Mouse (Mus musculus) spleen, adult 18-20 months (tissue): ENCODE data around the gene Wdr64.

Experiments
- DNase-seq, 2 experiments: peaks; one replicate each; pipeline ENCODE4 v3.0.0; 2022; ENCODE audit warnings: mixed read lengths in 2 of 2

Wdr64 gene

DNA sequence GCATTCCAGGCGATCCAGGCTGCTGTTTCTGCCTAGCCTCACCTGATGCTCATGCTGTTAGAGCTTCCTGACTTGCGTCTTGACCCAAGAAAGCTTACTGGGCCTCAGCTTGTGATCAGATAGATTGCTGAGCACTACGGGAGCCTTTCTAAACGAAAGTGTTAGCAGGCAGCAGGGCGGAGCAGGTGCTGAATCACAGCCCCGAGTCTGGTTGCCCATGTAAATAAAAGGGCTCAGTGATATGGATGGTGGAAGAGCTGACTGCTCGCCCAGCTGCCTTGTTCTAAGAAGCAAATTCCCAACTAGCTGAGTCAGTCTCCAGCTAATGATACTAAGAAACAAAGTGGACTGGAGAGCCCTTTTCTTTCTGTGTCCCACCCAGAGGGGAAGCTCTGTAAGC lies 27.4 kb downstream of the Wdr64 start:
- no peak for DNase-seq

DNA sequence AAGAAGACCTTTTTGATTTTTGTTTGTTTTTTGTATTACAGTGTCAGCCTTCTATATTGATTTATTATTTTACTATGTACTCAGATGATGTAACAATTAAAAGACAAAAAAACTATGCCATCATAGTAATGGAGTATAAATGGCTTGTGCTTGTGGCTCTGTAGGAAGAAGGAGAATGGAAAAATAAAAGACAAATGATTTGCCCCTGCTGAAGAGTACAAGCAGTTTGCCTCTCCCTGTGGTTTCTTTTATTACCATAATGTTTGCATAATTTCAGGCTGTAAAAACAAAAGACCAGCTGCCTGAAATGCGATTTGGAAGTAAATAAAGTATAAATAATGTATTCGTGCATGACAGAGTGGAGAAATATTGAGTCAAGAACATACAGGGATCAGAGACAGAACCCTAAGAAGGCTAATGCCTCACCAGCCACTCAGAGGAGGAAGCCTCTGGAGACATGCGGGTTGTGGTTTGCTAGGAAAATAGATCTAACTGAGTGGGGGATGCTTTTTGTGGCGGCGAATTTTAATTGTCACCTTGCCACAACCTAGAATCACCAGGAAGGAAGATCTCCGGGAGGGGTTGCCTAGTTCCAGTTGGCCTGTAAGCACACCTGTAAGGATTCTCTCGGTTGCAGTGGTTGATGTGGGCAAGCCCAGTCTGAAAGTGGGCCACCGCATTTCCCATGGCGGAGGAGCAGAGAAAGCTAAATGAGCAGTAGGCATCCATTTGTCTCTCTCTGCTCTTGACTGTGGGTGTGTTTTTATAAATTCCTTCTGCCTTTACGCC lies 56.4 kb downstream of the Wdr64 start:
- DNase-seq: no peak

DNA sequence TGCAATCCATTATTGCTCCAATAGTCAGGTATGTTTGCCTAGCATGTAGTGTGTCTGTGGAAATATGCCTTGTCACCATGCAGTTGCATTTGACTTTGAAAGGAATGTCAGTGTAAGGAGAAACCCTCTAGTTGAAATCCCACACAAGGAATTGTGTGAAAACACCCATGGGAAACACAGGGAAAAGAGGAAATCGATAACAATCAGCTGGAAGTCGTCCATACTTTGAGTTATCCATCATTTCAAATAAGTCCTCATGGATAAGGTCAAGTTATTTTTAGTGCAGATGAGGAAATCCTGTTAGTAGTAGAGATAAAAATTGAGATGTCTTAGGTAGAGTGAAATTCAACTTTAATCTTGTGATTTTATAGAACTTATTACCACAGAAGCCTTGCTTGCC lies 96.3 kb downstream of the Wdr64 start:
- no peak for DNase-seq

DNA sequence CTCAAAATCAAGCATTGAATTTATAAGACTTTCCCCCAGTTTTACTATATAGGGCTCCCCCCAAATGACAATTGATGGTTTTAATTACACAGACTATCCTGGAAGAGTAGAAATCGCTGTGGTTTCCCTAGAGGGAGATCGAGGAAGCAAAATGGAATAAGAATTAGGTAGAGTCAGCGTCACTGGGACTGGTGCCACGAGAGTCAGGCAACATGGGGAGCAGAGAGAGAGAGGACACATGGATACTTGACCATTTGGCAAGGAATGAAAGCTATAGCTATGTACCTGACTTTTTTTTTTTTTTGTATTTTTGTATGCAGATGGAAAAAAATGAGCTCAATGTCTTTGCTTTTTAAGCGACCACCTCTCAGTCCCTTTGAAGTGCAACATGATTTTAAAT lies 110.0 kb downstream of the Wdr64 start:
- DNase-seq: no peak

DNA sequence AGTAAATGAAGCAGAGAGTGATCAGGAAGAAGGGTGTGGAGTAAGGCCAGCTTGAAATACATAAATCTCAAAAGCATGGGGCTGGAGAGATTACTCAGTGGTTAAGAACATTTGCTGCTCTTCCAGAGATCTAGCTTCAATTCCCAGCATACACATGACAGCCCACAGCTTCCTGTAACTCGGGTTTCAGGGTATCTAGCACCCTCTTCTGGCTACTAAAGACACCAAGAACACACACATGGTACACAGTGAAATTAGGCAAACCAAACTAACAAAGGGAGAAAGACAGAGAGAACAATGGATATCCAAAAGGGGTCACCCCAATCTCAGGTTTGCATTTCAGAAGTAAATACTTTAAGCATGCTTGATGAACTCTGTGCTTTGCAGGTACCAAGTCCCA lies 113.2 kb downstream of the Wdr64 start:
- DNase-seq: no peak

DNA sequence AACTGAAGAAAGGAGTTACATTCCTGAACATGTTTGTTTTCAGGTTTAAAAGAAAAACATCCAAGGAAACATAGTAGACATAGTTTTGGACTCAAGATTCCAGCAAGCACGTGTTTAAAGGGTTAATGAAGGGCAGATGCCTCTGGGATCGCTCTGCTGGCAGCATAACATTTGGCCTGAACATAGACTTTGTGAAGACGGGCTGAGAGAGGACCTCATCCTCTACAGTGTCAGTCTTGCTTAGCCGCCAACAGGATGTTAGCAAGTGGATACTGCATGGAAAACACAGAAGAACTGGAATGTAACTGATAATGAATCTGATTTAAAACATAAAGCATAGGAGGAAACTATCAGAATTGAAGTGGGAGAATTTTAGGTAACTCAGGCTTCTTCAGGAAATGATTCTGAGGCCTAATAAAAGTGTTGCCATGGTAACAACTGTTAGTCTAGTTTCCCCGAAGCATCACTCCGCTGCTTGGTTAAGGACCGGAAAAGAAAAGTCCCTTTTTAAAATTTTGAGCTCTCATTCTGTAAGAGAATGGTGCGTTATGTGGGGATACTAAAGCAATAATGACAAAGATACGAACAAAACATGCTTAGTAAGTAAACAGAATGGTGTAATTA lies 125.5 kb downstream of the Wdr64 start:
- DNase-seq: no peak

DNA sequence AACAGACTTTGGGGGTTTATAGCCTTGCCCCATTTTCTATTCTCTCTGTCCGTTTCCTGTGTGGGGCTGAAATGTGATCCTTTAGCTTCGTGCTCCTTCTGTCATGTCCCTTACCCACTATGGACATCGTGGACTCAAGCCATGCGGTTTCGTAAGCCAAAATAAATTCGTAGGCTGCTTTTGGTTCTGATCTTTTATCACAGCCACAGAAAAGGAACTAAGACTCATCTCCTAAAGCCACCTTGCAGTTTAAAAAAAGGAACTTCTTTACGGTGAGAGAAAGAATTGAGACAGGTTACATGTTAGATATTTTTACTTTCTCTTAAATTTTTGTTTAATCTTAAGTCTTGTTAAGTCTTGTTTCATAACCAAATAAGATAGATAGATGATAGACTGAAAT lies 130.1 kb downstream of the Wdr64 start:
- DNase-seq: no peak

DNA sequence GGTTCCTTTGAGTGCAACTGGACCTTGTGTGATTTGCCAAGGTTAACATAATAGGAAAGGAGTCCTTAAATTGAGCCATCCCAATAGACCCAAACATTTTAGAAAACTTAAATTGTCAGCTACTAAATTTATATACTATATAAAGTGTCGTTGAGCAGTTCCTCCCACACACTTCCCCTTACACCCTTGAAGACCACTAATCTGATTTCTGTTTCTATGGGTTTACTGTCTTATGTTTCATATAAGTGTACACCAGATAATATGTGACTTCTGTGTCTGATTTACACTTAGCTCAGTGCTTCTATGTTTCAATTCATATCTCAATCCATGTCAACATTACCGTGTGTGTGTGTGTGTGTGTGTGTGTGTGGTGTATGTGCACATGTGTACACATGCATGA lies 130.8 kb downstream of the Wdr64 start:
- no peak for DNase-seq

DNA sequence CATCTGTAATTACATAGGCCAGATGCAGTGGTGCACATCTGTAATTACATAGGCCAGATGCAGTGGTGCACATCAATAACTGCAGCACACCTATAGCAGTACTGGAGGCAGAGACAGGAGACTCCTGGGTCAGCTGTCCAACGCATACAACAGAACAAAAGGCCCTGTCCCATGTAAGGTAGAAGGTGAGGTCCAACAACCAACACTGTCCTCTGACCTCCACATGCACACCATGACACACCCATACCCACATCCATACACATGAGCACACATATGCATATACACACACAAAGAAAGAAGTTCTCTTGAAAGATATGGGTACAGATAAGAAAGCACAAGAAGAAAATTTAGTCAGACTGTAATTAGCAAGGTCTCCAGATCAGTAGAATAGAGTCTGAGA lies 157.1 kb downstream of the Wdr64 start:
- DNase-seq: no peak
